Mouse (Mus musculus) T-helper 2 cell (primary cell): ENCODE results near the gene Magi1.
"Not testable (repeated sequence)": the region's sequence is repeated elsewhere in the genome, so short reads cannot be mapped to it uniquely, and the experiment has no call there.

ENCODE experiments used
- in situ Hi-C: fragments of 300-600 bp; cut with MboI, MseI; formaldehyde crosslinking; loops from one replicate; pipeline ENCODE4 v1.15.1; 2025; ENCODE audit warnings: high pct_unique_total_duplicates

The Magi1 gene

DNA sequence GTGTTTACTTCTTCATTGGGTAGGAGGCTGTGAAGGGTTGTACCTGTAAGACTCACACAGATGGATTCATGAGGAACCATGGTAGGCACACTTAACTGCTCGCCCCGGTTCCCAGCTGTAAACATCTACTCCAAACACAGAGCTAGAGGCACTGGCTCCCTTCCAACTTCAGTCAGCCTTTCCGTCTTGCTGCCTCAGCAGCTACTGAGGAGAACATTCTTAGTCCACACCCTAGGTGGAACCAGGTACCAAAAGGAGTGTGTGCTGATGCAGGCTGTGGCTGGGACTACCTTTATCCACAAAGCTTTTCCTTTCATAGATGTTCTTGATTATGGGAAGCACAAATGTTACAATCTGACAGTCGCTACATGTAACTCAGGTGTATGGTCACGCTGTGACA is 585.8 kb downstream of the Magi1 start:
- in situ Hi-C loops = no loop called here

DNA sequence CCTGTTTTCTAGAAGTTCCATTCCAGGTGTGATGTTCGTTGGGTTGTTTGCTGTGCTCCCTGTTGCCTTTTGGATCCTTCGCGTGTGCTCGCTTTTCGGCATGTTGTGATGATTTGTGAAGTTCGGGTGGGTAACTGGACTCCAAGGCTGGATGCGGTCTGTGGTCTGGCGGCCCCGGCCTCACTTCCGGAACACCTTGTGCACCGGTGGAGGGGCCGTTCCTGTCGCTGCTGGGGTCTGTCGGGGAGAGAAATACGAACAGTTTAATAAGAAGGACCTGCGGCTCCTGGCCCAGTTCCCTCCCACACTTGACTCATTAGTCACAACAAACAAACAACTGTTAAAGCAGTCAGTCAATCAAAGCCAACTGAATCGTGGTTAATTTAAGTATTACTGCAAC is 605.0 kb downstream of the Magi1 start:
- in situ Hi-C loops = no loop called here

DNA sequence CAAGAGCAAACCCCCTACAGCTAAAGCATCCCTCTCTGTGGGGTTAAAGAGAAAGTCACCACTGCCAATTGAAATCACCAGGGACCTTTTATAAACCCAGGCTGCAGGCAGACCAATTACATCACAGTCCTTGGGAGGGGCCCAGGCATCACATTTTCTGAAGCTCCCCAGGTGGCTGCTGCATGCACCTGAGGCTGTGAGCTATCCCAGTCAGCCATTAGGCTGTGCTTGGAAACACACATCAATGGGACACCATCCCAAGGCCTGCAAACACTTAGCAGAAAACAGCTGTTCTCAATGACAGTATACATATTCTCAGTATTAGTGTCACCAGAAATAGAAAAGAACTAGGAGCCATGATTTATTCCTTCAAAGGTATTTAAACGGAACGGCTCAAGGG is 617.0 kb downstream of the Magi1 start:
- in situ Hi-C loops = no loop called here

DNA sequence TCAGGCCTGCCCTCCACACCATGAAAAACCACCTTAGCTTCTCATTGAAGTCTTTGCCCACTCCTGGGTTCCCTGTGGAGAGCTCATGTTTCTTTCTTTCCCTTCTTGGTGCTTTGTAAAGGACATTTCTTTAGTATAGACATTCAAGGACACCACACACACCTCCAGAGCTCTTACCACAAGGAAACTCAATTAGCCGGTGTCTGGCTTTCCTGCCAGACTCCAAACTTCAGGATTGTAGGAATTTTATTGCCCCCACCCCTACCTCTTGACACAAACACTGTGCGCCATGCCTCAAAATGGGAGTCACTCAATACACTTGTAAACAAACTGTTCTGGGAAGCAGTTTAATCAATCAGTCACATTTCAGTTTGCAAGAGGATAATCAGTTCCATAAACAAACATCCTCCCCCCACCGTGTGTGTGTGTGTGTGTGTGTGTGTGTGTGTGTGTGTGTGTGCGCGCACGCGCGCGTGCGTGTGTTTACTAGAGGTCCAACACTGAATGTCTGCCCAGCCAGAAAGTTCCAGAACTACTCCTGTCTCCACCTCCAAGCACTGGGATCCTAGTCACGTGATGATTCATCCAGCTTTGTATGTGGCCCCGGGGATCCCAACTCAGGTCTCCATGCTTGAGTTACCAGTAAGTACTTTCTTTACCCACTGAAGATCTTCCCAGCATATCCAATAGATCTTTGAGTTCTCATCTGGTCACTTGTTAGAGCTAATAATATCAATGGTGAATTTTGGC is 618.5 kb downstream of the Magi1 start:
- in situ Hi-C loops = no loop called here

DNA sequence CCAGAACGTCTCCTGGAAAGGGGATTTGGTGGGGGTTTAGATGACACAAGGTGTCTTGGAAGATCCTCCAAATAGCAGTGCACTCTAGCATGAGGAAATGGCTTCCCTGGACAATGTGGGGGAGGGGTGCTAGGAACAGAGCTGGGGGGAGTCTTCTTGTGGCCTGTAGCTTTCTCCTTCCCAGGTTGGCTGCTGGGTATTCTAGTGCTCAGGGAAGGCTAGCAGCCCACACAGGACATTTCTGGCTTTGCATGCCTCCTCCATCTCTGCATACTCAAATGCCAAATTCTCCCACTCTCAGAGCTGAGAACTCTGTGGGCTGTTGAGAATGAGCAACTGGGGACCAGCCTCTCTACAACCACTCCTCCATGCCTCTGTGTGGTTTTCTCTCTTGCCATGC is 622.6 kb downstream of the Magi1 start:
- in situ Hi-C loops = no loop called here

DNA sequence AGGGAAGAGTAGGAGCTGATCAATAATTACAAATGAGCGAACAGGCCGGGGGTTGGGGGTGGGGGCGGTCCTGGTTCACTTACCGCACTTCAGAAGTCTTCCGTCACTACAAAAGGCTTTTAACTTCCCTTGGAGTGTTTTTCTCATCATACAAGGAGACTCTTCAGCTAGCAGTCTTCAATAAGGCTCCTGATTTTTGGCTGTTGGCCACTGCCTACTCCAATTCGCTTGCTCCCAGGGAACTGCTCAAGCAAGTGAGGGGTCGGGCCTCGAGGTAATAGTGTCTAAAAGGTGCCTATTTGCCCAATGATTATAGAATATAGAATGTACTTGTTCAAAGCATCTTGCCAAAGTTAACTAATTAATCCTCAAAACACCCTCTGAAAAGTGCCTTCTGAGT is 624.2 kb downstream of the Magi1 start:
- in situ Hi-C loops = no loop called here

DNA sequence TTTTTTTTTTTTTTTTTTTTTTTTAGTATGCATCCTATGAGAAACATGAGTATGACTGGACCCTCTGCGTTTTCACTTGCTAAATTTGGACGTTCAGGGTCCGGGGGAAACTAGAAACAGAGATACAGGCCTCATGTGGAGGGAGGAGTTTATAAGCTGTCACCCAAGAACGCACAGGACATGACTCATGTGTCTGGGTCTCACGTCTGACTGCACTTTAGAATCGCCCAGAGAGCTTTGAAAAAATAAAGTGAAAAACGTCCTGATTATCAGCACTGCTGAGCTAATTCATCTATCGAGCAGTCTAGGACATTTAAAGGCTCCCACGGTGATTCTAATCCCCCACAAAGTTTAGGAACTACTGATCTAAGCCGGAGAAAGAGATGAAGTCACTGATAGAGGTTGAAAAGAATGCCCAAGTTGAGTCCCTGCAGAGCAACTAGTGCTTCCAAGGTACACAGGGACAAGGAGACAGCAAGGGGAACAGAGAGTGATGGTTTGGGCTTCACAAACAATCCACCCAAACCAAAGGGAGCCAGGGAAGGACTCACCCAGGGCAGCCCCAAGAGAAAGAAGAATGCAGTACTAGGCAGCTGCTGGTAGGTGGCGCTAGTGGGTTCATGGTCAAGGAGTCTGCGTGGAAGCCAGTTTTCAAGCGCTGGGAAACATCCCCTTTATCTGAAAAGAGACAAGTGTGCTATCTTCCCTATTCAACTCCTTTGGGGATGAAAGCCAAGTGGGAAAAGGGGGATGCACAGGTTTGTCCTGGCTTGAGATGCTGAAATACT is 626.3 kb downstream of the Magi1 start:
- in situ Hi-C loops = no loop called here

DNA sequence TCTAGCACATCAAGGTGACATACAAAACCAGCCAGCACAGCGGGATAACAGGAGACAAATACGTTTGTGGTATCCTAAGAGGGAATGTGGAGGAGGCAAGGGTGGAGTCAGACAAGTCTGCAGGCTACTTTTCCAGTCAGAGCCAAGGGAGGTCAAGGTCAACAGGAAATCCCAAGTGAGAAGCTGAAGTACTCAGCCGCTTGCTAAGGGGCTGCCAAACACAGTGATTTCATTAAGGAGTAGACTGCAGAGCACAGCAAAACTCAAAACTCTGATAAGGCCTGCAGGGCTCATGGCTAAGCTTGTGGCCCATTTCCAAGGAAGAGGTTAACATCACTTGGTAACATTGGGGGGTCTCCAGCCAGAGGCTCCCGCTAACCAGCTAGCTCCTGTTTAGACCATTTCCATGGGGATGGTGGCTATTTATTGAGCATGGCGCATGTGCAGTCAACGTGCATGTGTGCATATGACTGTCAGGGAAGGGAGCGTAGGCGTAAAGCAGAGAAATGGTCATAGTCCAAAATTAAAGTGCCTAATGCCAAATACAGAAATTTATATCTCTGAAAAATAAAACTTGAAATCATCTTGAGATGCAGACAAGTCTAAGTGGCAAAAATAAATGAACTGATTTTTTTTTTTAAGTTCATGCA is 635.0 kb downstream of the Magi1 start:
- in situ Hi-C loops = no loop called here

DNA sequence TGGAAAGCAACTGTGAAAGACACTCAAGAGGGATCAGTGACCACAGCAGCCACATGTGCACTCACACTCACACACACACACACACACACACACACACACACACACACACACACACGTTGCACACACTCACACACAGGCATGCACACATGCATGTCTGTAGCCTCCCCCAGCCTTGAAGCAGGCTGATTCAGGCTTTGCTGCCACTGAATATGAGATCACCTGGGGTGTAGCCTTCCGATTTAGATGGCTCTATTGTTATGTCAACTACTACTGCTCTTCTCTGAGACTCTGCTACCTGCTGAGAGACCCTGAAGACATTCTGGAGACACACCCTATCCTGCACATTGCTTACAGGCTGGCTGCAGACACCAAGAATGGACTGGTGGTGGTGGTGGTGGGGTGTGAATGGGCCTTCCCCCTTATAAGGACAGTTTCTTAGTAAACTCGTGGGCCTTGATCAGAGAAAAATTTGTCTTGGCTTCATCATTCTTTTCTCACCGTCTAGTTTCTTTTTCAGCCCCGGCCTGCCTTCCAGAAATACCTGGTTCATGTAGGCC is 653.9 kb downstream of the Magi1 start:
- in situ Hi-C loops = not testable (repeated sequence)

DNA sequence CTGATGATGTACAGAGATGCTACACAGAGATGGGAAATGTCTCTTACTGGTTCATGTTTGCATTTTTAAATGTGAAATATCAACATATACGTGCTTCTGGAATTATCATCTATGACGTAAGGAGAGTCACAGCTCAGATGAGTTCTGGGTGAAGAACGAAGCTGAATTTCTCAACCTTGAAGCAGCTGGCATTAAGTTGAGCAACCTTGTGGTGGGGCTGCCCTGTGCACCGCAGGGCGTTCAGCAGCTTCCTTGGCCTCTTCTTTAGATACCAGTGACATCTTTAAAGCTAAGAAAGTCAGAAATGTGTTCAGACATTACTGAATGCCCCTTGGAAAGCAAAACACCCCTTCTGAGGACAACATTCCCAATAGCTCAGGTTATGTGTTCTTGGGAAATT is 656.5 kb downstream of the Magi1 start:
- in situ Hi-C loops = no loop called here
